Mouse (Mus musculus): ENCODE data around the gene Zar1. TPM values are rescaled to one million over a fixed set of nuclear protein-coding genes. Genes with fewer than 3 reads are reported as not detected.
"Not testable (repeated sequence)": the region's sequence is repeated elsewhere in the genome, so short reads cannot be mapped to it uniquely, and the experiment has no call there.

The Zar1 gene
- polyA plus RNA-seq, 1 experiment, result not detected

- H3K4me1 ChIP-seq (ENCODE audit: control insufficient read depth, insufficient read depth, low read length), result no peaks in the 10 kb centered on the region
- TF ChIP-seq POLR2A (IDR thresholded peaks at IDR 0.05; ENCODE audit: low read depth, low read length) (no peak), CTCF (IDR thresholded peaks at IDR 0.05; ENCODE audit: borderline replicate concordance, insufficient read depth, low read length) (no peak)
- no peak overlapping the region for H3K4me3 ChIP-seq (ENCODE audit: insufficient read depth, low read length)
- no peak overlapping the region for H3K27ac ChIP-seq (ENCODE audit: insufficient read depth, low read length)
These were observed 15.4 kb downstream of the Zar1 start for GRCm38 (mm10) chr5:72565621-72566020.

DNA sequence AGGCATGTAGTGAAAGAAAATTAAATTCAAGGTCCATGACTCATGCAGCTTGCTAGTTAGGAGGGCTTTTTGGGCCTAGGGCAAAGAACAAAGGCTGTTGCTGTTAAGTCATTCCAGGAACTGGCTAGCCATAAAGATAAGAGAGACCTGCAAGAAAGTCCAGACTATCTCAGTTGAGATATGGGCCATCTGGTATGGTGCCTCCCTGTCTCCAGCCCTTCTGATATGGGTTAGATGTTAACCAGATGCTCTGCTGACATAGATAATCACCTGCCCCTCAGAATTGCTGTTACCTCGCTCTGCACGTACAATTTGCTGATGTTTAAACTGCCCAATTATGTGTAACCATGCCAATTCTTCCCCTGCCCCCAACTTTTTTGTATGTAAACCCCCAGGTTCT is 17.9 kb downstream of the Zar1 start:
- not testable (repeated sequence) for H3K4me3 ChIP-seq (ENCODE audit: insufficient read depth, low read length); H3K27ac ChIP-seq (ENCODE audit: insufficient read depth, low read length); H3K4me1 ChIP-seq (ENCODE audit: control insufficient read depth, insufficient read depth, low read length)

DNA sequence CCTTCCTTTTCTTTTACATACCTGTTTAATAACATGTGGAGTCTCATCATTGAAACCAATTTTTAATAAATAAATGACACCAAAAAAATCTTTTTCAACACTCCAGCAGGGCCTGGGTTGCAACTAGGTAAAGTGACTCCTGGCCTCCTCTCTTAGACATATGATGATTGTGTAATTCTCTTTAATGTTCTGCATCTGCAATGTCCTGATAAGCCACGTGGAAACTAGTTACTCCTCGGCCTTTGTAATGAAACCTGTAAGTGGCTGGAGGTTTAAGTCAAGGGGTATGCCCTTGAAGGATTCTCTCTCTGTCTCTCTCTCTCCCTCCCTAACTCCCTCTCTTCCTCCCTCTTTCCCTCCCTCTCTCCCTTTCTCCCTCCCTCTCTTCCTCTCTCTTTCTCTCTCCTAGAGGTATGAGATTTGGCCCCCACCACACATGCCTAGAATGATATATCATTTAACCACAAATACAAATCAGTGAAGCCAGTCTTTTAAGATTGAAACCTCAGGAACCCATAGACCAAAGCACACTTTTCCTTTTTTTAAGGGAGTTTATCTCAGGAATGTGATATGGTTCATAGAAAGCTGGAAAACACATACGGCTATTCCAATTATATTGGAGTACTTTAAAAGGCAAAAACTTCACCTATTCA is 20.0 kb downstream of the Zar1 start:
- H3K4me3 ChIP-seq (ENCODE audit: insufficient read depth, low read length), result no peak overlapping the region
- no peaks in the 10 kb centered on the region for H3K4me1 ChIP-seq (ENCODE audit: control insufficient read depth, insufficient read depth, low read length)
- TF ChIP-seq CTCF (IDR thresholded peaks at IDR 0.05; ENCODE audit: borderline replicate concordance, insufficient read depth, low read length), result no peak
- TF ChIP-seq POLR2A (IDR thresholded peaks at IDR 0.05; ENCODE audit: low read depth, low read length), result no peak
- H3K27ac ChIP-seq (ENCODE audit: insufficient read depth, low read length), result no peak overlapping the region

GRCm38 (mm10) chr5:72559544-72560049 is 21.5 kb downstream of the Zar1 start, which contains the start of gene Nfxl1:
Nfxl1 (minus strand) TSS chr5:72559684.
- H3K27ac ChIP-seq (ENCODE audit: insufficient read depth, low read length), result 0 out of 2 replicates have a peak within 1 kb of the TSS, but pooled peaks have one; percentile 7
- H3K4me1 ChIP-seq (ENCODE audit: control insufficient read depth, insufficient read depth, low read length), result no peaks in the 10 kb centered on the region
- H3K4me3 ChIP-seq (ENCODE audit: insufficient read depth, low read length), result peak within 1 kb of the TSS; percentile 74
- TF ChIP-seq POLR2A (IDR thresholded peaks at IDR 0.05; ENCODE audit: low read depth, low read length) (peak; percentile 83), CTCF (IDR thresholded peaks at IDR 0.05; ENCODE audit: borderline replicate concordance, insufficient read depth, low read length) (no peak)

DNA sequence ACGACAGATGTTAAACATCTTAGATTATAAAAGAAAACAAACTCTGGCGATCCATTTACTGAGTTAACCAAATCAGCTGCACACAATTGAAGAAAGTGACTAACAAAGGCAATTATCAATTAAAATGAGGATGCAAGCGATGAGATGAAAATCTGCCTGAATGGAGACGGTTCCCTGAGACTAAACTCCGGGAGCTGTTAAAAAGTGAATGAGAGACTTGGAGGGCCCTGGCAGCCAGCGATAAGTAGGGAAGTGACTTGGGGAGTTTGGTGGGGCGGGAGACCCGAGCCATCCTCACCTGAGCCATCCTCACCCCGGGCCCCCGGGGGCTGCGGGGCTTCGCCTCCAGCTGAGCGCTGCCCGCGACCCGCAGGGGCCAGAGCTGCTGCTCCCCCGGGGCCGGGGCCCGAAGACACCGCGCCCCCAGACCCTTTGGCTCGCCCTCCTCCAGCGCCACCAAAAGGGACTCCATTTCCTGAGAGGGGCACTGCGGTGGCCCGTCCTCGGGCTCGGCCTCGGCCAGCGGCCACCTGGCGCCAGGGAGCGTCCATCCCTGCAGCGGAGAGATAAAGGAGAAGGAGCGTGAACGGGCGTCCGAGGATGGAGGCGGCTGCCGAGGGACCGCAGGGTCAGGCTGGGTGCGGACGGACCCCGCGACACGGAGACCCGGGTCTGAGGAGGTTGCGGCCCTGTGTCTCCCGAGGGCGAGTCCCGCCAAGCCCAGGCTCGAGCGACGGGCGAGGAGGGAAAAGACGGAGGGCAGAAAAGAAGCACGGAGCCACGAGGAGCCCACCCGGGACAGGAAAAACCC is 22.1 kb downstream of the Zar1 start:
- Histone ChIP-seq H3K27ac (ENCODE audit: insufficient read depth, low read length) (0 out of 2 replicates have a peak overlapping the region, but pooled peaks have one; percentile 7), H3K4me1 (ENCODE audit: control insufficient read depth, insufficient read depth, low read length) (no peaks in the 10 kb centered on the region), H3K4me3 (ENCODE audit: insufficient read depth, low read length) (peak overlapping the region; percentile 74)
- TF ChIP-seq POLR2A (IDR thresholded peaks at IDR 0.05; ENCODE audit: low read depth, low read length), result no peak
- no peak for TF ChIP-seq CTCF (IDR thresholded peaks at IDR 0.05; ENCODE audit: borderline replicate concordance, insufficient read depth, low read length)

DNA sequence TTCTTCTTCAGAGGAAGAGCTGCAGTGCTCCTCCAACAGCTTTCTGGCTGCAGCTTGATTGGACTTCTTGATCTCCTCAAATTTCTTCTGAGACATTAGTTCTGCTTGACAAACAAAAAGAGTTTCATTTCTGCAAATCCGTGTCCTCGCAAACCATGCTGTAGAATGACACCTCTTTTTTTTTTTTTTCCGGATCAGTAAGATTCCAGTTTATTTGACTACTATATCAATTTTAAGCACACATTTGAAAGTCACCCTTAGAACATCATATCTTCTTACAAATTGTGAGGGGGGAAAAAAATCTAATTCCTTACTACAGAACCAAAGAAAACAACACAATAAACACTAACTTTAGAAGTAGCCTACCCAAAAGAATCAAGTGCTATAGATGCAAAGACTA is 24.8 kb downstream of the Zar1 start:
- TF ChIP-seq CTCF (IDR thresholded peaks at IDR 0.05; ENCODE audit: borderline replicate concordance, insufficient read depth, low read length), result no peak
- Histone ChIP-seq H3K27ac (ENCODE audit: insufficient read depth, low read length) (no peak overlapping the region), H3K4me1 (ENCODE audit: control insufficient read depth, insufficient read depth, low read length) (no peaks in the 10 kb centered on the region), H3K4me3 (ENCODE audit: insufficient read depth, low read length) (no peak overlapping the region)

DNA sequence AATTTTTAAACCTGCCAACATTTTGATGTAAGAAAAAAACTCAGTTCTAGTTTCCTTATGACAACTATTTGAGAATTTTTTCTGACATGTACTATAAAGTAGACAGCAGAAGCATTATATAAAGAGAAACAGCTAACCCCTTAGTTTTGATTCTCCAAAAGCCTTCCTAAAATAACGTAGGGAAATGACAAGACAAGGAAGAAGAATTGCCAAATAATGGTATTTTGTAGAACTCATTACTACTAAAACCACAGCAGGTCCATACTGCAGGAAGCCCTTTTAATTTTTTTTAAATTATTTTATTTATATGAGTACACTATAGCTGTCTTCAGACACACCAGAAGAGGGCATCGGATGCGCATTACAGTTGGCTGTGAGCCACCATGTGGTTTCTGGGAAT is 29.8 kb downstream of the Zar1 start:
- Histone ChIP-seq H3K27ac (ENCODE audit: insufficient read depth, low read length) (no peak overlapping the region), H3K4me3 (ENCODE audit: insufficient read depth, low read length) (no peak overlapping the region)
- TF ChIP-seq CTCF (IDR thresholded peaks at IDR 0.05; ENCODE audit: borderline replicate concordance, insufficient read depth, low read length) (no peak), POLR2A (IDR thresholded peaks at IDR 0.05; ENCODE audit: low read depth, low read length) (no peak)

DNA sequence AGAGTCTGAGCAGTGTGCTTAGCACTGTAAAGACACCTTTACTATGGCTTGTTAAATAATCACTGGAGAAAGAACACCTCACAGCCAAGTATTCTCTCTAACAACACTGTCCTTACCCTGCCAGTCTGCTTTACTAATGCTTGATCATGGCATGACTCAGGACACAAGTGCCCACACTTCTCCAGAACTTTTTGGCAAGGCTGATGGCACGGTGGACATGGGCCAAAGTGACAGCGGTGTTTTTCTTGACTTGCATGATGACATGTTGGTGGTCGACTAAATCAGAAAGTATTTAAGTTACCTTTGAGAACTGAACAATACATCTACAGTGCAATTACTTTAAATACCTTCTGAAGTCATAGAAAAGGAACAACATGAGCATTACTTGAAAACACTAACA is 52.2 kb downstream of the Zar1 start:
- Histone ChIP-seq H3K4me1 (ENCODE audit: control insufficient read depth, insufficient read depth, low read length) (no peaks in the 10 kb centered on the region), H3K27ac (ENCODE audit: insufficient read depth, low read length) (no peak overlapping the region), H3K4me3 (ENCODE audit: insufficient read depth, low read length) (no peak overlapping the region)
- TF ChIP-seq POLR2A (IDR thresholded peaks at IDR 0.05; ENCODE audit: low read depth, low read length) (no peak), CTCF (IDR thresholded peaks at IDR 0.05; ENCODE audit: borderline replicate concordance, insufficient read depth, low read length) (no peak)

More for the DNA sequence above, 29.8 kb downstream of the Zar1 start:
- no peaks in the 10 kb centered on the region for H3K4me1 ChIP-seq (ENCODE audit: control insufficient read depth, insufficient read depth, low read length)

Other genes starting within 250 kb of the Zar1 start
- not detected in 2 replicates for gene Corin, start 76.8 kb downstream of the Zar1 start, polyA plus RNA-seq (2011; ENCODE audit: insufficient read length, low read depth, missing spikeins)
- gene Nfxl1, start 21.6 kb downstream of the Zar1 start, polyA plus RNA-seq (2011; ENCODE audit: insufficient read length, low read depth, missing spikeins), result 28.5 and 52.7 TPM in 2 replicates
- gene Gm5868, start 6.3 kb upstream of the Zar1 start, polyA plus RNA-seq (2011; ENCODE audit: insufficient read length, low read depth, missing spikeins), result not detected in 2 replicates
- not detected in 2 replicates for gene Cnga1, start 63.0 kb upstream of the Zar1 start, polyA plus RNA-seq (2011; ENCODE audit: insufficient read length, low read depth, missing spikeins)
- gene Nipal1, start 66.5 kb upstream of the Zar1 start, polyA plus RNA-seq (2011; ENCODE audit: insufficient read length, low read depth, missing spikeins), result 6.2 and 19.6 TPM in 2 replicates
- 0.12 and 0.16 TPM in 2 replicates for gene Txk, start 171.5 kb upstream of the Zar1 start, polyA plus RNA-seq (2011; ENCODE audit: insufficient read length, low read depth, missing spikeins)

Measured in embryonic fibroblast, embryonic 13.5 days (primary cell).